Mouse (Mus musculus): ENCODE measurements around the gene Rdh13. TPM values are rescaled to one million over a fixed set of nuclear protein-coding genes. Genes with fewer than 3 reads are reported as not detected.

Gene Rdh13
- polyA plus RNA-seq, 1 experiment from 2014 or later, result 28.0 TPM

- peak overlapping the region; percentile 52 for H3K4me2 ChIP-seq
- H3K9me3 ChIP-seq (replicated peaks; ENCODE audit: control insufficient read depth, low read length), result no peaks in the 10 kb centered on the region
- no peak overlapping the region for H3K9ac ChIP-seq (ENCODE audit: low read depth, low read length)
- 13% methylated on average over 19 of the region's 19 CpGs for WGBS (ENCODE audit: insufficient replicate concordance)
- peaks cover 7% of the 10 kb centered on the region for H3K4me1 ChIP-seq (ENCODE audit: control insufficient read depth, insufficient read depth, low read length)
- H3K27ac ChIP-seq (ENCODE audit: low read depth, low read length), result no peak overlapping the region
- peaks cover 37% of the 10 kb centered on the region for H3K27me3 ChIP-seq (ENCODE audit: control insufficient read depth, insufficient read depth, low read length)
- H3K36me3 ChIP-seq (ENCODE audit: control insufficient read depth, insufficient read depth, low read length), result no peaks in the 10 kb centered on the region
- ATAC-seq (replicated peaks; ENCODE audit: insufficient number of reproducible peaks, low FRiP score, low TSS enrichment), result no peak
- H3K4me3 ChIP-seq (ENCODE audit: low read depth, low read length), result peak overlapping the region; percentile 28
Measured at GRCm38 (mm10) chr7:4473940-4474339, 28.5 kb upstream of the Rdh13 start.

GRCm38 (mm10) chr7:4471179-4471555, 25.7 kb upstream of the Rdh13 start:
- peaks cover 37% of the 10 kb centered on the region for H3K27me3 ChIP-seq (ENCODE audit: control insufficient read depth, insufficient read depth, low read length)
- no peak overlapping the region for H3K27ac ChIP-seq (ENCODE audit: low read depth, low read length)
- peak overlapping the region; percentile 77 for H3K4me2 ChIP-seq
- H3K9ac ChIP-seq (ENCODE audit: low read depth, low read length), result peak overlapping the region; percentile 40
- no peaks in the 10 kb centered on the region for H3K36me3 ChIP-seq (ENCODE audit: control insufficient read depth, insufficient read depth, low read length)
- WGBS (ENCODE audit: insufficient replicate concordance), result 2% methylated on average over 24 of the region's 24 CpGs
- H3K4me3 ChIP-seq (ENCODE audit: low read depth, low read length), result peak overlapping the region; percentile 43
- ATAC-seq (replicated peaks; ENCODE audit: insufficient number of reproducible peaks, low FRiP score, low TSS enrichment), result peak; percentile 79
- no peaks in the 10 kb centered on the region for H3K9me3 ChIP-seq (replicated peaks; ENCODE audit: control insufficient read depth, low read length)
- no peaks in the 10 kb centered on the region for H3K4me1 ChIP-seq (ENCODE audit: control insufficient read depth, insufficient read depth, low read length)

- H3K27ac ChIP-seq (ENCODE audit: low read depth, low read length), result no peak overlapping the region
- H3K36me3 ChIP-seq (ENCODE audit: control insufficient read depth, insufficient read depth, low read length), result no peaks in the 10 kb centered on the region
- peak; percentile 31; the same call in 1 of the 2 replicates for ATAC-seq (replicated peaks; ENCODE audit: insufficient number of reproducible peaks, low FRiP score, low TSS enrichment)
- no peaks in the 10 kb centered on the region for H3K9me3 ChIP-seq (replicated peaks; ENCODE audit: control insufficient read depth, low read length)
- no peaks in the 10 kb centered on the region for H3K4me1 ChIP-seq (ENCODE audit: control insufficient read depth, insufficient read depth, low read length)
- H3K4me3 ChIP-seq (ENCODE audit: low read depth, low read length), result peak overlapping the region; percentile 43
- H3K9ac ChIP-seq (ENCODE audit: low read depth, low read length), result peak overlapping the region; percentile 40
- peaks cover 37% of the 10 kb centered on the region for H3K27me3 ChIP-seq (ENCODE audit: control insufficient read depth, insufficient read depth, low read length)
- WGBS (ENCODE audit: insufficient replicate concordance), result 4% methylated on average over 35 of the region's 35 CpGs
- peak overlapping the region; percentile 77 for H3K4me2 ChIP-seq
Measured at GRCm38 (mm10) chr7:4470275-4471178, 25.1 kb upstream of the Rdh13 start.

- no peak overlapping the region for H3K27ac ChIP-seq (ENCODE audit: low read depth, low read length)
- H3K9me3 ChIP-seq (replicated peaks; ENCODE audit: control insufficient read depth, low read length), result no peaks in the 10 kb centered on the region
- H3K4me2 ChIP-seq, result no peak overlapping the region
- no peaks in the 10 kb centered on the region for H3K4me1 ChIP-seq (ENCODE audit: control insufficient read depth, insufficient read depth, low read length)
- no peak for ATAC-seq (replicated peaks; ENCODE audit: insufficient number of reproducible peaks, low FRiP score, low TSS enrichment)
- no peaks in the 10 kb centered on the region for H3K36me3 ChIP-seq (ENCODE audit: control insufficient read depth, insufficient read depth, low read length)
- H3K4me3 ChIP-seq (ENCODE audit: low read depth, low read length), result no peak overlapping the region
- H3K9ac ChIP-seq (ENCODE audit: low read depth, low read length), result no peak overlapping the region
- H3K27me3 ChIP-seq (ENCODE audit: control insufficient read depth, insufficient read depth, low read length), result peaks cover 21% of the 10 kb centered on the region
- WGBS (ENCODE audit: insufficient replicate concordance), result 68% methylated on average over 3 of the region's 3 CpGs
Measured at GRCm38 (mm10) chr7:4467801-4468200, 22.4 kb upstream of the Rdh13 start.

- Histone ChIP-seq H3K9ac (ENCODE audit: low read depth, low read length) (no peak overlapping the region), H3K27me3 (ENCODE audit: control insufficient read depth, insufficient read depth, low read length) (no peaks in the 10 kb centered on the region; the same call in 1 of the 2 replicates), H3K36me3 (ENCODE audit: control insufficient read depth, insufficient read depth, low read length) (no peaks in the 10 kb centered on the region), H3K9me3 (replicated peaks; ENCODE audit: control insufficient read depth, low read length) (no peaks in the 10 kb centered on the region), H3K4me1 (ENCODE audit: control insufficient read depth, insufficient read depth, low read length) (no peaks in the 10 kb centered on the region), H3K27ac (ENCODE audit: low read depth, low read length) (no peak overlapping the region), H3K4me2 (no peak overlapping the region), H3K4me3 (ENCODE audit: low read depth, low read length) (no peak overlapping the region)
- 7% methylated on average over 11 of the region's 12 CpGs for WGBS (ENCODE audit: insufficient replicate concordance)
- no peak for ATAC-seq (replicated peaks; ENCODE audit: insufficient number of reproducible peaks, low FRiP score, low TSS enrichment)
Measured at GRCm38 (mm10) chr7:4464194-4464824, 18.9 kb upstream of the Rdh13 start.

- Histone ChIP-seq H3K27me3 (ENCODE audit: control insufficient read depth, insufficient read depth, low read length) (no peaks in the 10 kb centered on the region), H3K4me3 (ENCODE audit: low read depth, low read length) (peak within 1 kb of the TSS; percentile 27), H3K9ac (ENCODE audit: low read depth, low read length) (peak within 1 kb of the TSS; percentile 58; the same call in 1 of the 2 replicates), H3K9me3 (replicated peaks; ENCODE audit: control insufficient read depth, low read length) (no peaks in the 10 kb centered on the region), H3K27ac (ENCODE audit: low read depth, low read length) (no peak within 1 kb of the TSS), H3K4me1 (ENCODE audit: control insufficient read depth, insufficient read depth, low read length) (no peaks in the 10 kb centered on the region), H3K4me2 (peak within 1 kb of the TSS; percentile 50), H3K36me3 (ENCODE audit: control insufficient read depth, insufficient read depth, low read length) (no peaks in the 10 kb centered on the region)
- peak; percentile 26; the same call in 1 of the 2 replicates for ATAC-seq (replicated peaks; ENCODE audit: insufficient number of reproducible peaks, low FRiP score, low TSS enrichment)
- 48% methylated on average over 13 of the region's 16 CpGs for WGBS (ENCODE audit: insufficient replicate concordance)
Measured at GRCm38 (mm10) chr7:4460576-4461434, 15.4 kb upstream of the Rdh13 start, which contains the start of gene Eps8l1. Eps8l1 (plus strand) TSS chr7:4460674.

- Histone ChIP-seq H3K4me3 (ENCODE audit: low read depth, low read length) (no peak overlapping the region), H3K36me3 (ENCODE audit: control insufficient read depth, insufficient read depth, low read length) (no peaks in the 10 kb centered on the region), H3K27me3 (ENCODE audit: control insufficient read depth, insufficient read depth, low read length) (no peaks in the 10 kb centered on the region), H3K9ac (ENCODE audit: low read depth, low read length) (no peak overlapping the region), H3K4me1 (ENCODE audit: control insufficient read depth, insufficient read depth, low read length) (no peaks in the 10 kb centered on the region), H3K9me3 (replicated peaks; ENCODE audit: control insufficient read depth, low read length) (no peaks in the 10 kb centered on the region), H3K4me2 (no peak overlapping the region), H3K27ac (ENCODE audit: low read depth, low read length) (no peak overlapping the region)
- WGBS (ENCODE audit: insufficient replicate concordance), result 26% methylated on average over 4 of the region's 4 CpGs
- ATAC-seq (replicated peaks; ENCODE audit: insufficient number of reproducible peaks, low FRiP score, low TSS enrichment), result 0 out of 2 replicates have a peak, but pooled peaks have one; percentile 39
Measured at GRCm38 (mm10) chr7:4452644-4453043, 7.2 kb upstream of the Rdh13 start.

- Histone ChIP-seq H3K27me3 (ENCODE audit: control insufficient read depth, insufficient read depth, low read length) (no peaks in the 10 kb centered on the region), H3K27ac (ENCODE audit: low read depth, low read length) (no peak overlapping the region), H3K4me1 (ENCODE audit: control insufficient read depth, insufficient read depth, low read length) (no peaks in the 10 kb centered on the region), H3K4me2 (no peak overlapping the region), H3K9me3 (replicated peaks; ENCODE audit: control insufficient read depth, low read length) (no peaks in the 10 kb centered on the region), H3K36me3 (ENCODE audit: control insufficient read depth, insufficient read depth, low read length) (no peaks in the 10 kb centered on the region), H3K9ac (ENCODE audit: low read depth, low read length) (no peak overlapping the region), H3K4me3 (ENCODE audit: low read depth, low read length) (no peak overlapping the region)
- WGBS (ENCODE audit: insufficient replicate concordance), result 22% methylated on average over 2 of the region's 2 CpGs
- no peak for ATAC-seq (replicated peaks; ENCODE audit: insufficient number of reproducible peaks, low FRiP score, low TSS enrichment)
Measured at GRCm38 (mm10) chr7:4449211-4449610, 3.8 kb upstream of the Rdh13 start.

All from heart, embryonic 11.5 days (tissue).